Mouse (Mus musculus): Measurements from ENCODE around the gene 1110008P14Rik. TPM values are rescaled to one million over a fixed set of nuclear protein-coding genes. Genes with fewer than 3 reads are reported as not detected.
A peak's percentile ranks its signal among the peaks of the same experiment; 100 is the strongest.

The 1110008P14Rik gene
- polyA plus RNA-seq, 1 experiment: 39.6 TPM

DNA sequence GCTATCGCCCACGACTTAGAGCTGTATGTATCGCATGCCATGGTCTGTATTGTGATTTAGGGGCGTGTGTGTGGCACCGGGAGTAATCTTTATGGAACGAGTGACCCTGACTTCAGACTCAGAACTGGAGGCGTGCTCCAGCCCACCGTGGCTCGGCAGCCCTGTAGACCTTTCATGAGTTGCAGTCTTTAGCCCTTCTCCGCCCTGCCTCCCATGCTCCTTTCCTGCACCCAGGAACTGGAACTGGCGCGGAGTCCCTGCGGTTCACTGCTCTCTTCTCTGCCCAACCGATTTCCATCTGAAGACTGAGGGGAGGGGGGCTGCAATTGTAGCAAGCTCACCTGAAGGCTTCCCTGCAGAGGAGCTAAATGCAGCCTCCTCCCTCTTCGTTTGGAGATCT lies 15.0 kb upstream of the 1110008P14Rik start:
- peak overlapping the region; percentile 73 for H3K4me3 ChIP-seq (replicated peaks; ENCODE audit: control insufficient read depth, low read depth, low read length)
- peak overlapping the region; percentile 89 for H3K27ac ChIP-seq (ENCODE audit: control insufficient read depth, insufficient read depth, low read depth, low read length, poor library complexity)
- no peak for TF ChIP-seq CTCF (IDR thresholded peaks at IDR 0.05; ENCODE audit: control insufficient read depth, insufficient read depth, low read length)
- no peak for TF ChIP-seq POLR2A (IDR thresholded peaks at IDR 0.05; ENCODE audit: borderline replicate concordance, control insufficient read depth, low read depth, low read length)
- no peaks in the 10 kb centered on the region; the same call in 1 of the 2 replicates for H3K4me1 ChIP-seq (ENCODE audit: control insufficient read depth, insufficient read depth, low read length)
- WGBS: under 1% methylated on average over 15 of the region's 15 CpGs

DNA sequence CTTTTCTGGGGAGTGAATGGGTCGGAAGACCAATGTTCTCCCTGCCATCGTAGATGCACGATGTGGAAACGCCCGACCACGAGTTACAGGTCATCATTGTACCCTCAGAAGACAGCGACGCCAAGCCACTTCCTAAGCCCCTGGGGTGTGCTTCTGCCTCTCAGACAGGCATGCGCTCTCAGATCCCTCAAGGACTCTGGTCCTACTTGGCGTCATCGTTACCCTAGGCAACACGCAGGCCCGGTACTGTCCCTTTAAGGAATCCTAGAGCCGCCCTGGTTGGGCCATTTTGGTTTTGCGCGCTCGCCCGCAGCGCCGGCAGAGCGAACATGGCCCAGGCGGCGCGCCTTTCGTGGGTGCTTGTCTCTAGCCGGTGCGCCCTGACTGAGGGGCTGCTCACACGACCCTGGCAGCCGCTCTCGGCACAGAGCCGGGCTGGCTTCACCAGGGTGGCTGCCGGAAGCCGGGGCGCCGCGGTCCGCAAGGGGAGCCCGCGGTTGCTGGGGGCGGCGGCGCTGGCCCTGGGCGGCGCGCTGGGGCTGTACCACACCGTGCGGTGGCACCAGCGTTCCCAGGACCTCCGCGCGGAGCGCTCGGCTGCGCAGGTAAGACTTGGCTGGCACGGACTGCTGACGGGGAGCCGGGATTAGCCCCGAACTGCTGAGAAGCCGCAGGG lies 14.3 kb upstream of the 1110008P14Rik start:
- Histone ChIP-seq H3K4me3 (replicated peaks; ENCODE audit: control insufficient read depth, low read depth, low read length) (peak overlapping the region; percentile 73), H3K27ac (ENCODE audit: control insufficient read depth, insufficient read depth, low read depth, low read length, poor library complexity) (peak overlapping the region; percentile 89), H3K4me1 (ENCODE audit: control insufficient read depth, insufficient read depth, low read length) (no peaks in the 10 kb centered on the region; the same call in 1 of the 2 replicates)
- TF ChIP-seq POLR2A (IDR thresholded peaks at IDR 0.05; ENCODE audit: borderline replicate concordance, control insufficient read depth, low read depth, low read length) (no peak), CTCF (IDR thresholded peaks at IDR 0.05; ENCODE audit: control insufficient read depth, insufficient read depth, low read length) (no peak)
- WGBS: under 1% methylated on average over 59 of the region's 59 CpGs

DNA sequence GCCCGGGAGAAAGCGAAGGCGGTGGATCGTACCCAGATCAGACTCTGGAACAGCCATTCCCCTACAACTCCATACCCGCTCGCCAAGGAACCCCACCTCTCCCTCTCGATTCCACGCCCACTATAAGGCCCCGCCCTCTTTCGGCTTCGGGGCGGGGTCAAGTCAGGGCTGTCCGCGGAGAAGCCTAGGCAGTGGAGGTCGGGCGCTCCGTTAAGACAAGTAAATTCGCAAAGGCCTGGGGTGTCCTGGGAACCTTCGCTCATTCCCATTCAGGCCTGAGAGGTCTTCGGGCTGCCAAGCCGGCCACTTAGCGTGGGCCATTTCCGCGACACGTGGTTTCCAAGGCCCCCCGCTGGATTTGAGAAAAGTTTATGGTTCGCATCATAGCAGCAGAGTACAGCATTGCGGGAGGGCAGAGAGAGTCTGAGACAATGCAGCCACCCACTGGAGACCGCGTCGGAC lies 13.8 kb upstream of the 1110008P14Rik start, which contains the start of gene Ptges2:
Gene Ptges2 (plus strand): TSS at position 413 of the 462 bp plus-strand sequence.
- H3K27ac ChIP-seq (ENCODE audit: control insufficient read depth, insufficient read depth, low read depth, low read length, poor library complexity): peak within 1 kb of the TSS; percentile 89
- H3K4me1 ChIP-seq (ENCODE audit: control insufficient read depth, insufficient read depth, low read length): no peaks in the 10 kb centered on the region; the same call in 1 of the 2 replicates
- TF ChIP-seq POLR2A (IDR thresholded peaks at IDR 0.05; ENCODE audit: borderline replicate concordance, control insufficient read depth, low read depth, low read length) (peak; percentile 54; the same call in 1 of the 2 replicates), CTCF (IDR thresholded peaks at IDR 0.05; ENCODE audit: control insufficient read depth, insufficient read depth, low read length) (peak; percentile 20; the same call in 1 of the 2 replicates)
- under 1% methylated on average over 31 of the region's 31 CpGs for WGBS
- peak within 1 kb of the TSS; percentile 73 for H3K4me3 ChIP-seq (replicated peaks; ENCODE audit: control insufficient read depth, low read depth, low read length)

DNA sequence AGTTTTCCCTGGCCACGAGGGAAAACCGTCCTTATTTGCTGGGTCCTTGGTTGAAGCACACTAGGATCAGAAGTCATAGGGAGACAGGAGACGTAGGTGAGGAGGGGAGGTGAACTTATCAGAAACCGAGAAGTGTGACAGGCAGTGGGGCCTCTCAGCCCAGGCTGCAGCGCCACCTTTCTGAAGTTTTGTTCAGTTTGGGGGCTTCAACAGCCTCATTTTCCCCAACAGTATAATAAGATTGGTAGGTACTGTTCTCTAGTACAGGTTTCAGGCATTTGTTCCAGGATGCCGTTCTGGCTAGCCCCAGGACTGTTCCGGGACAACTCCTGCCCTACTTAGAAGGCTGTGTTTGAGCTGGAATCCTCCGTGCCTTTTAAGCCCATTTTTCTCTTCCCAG lies 13.2 kb upstream of the 1110008P14Rik start:
- TF ChIP-seq POLR2A (IDR thresholded peaks at IDR 0.05; ENCODE audit: borderline replicate concordance, control insufficient read depth, low read depth, low read length): no peak
- peak; percentile 39; the same call in 1 of the 2 replicates for TF ChIP-seq CTCF (IDR thresholded peaks at IDR 0.05; ENCODE audit: control insufficient read depth, insufficient read depth, low read length)
- H3K4me1 ChIP-seq (ENCODE audit: control insufficient read depth, insufficient read depth, low read length): no peaks in the 10 kb centered on the region; the same call in 1 of the 2 replicates
- under 1% methylated on average over 8 of the region's 8 CpGs for WGBS
- peak overlapping the region; percentile 73 for H3K4me3 ChIP-seq (replicated peaks; ENCODE audit: control insufficient read depth, low read depth, low read length)
- H3K27ac ChIP-seq (ENCODE audit: control insufficient read depth, insufficient read depth, low read depth, low read length, poor library complexity): peak overlapping the region; percentile 89

DNA sequence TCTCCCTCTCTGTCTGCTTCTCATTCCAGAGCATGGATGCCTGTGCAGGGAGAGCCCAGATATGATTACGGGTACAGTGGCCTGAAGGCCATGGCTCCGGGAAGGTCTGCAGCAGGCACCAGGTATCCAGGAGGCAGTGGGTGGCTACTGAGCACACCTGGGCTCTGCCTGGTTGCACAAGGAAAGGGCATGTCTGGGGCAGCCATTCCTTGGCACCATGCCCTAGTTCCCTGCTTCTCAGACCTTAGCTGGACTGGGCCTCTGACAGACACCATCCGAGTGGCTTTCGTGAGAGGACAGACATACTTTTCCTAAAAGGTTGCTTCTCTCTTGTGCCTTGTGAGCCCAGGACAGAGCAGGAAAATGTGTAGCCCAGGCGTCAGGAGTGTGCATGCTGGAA lies 10.3 kb upstream of the 1110008P14Rik start:
- WGBS: 86% methylated on average over 5 of the region's 5 CpGs
- Histone ChIP-seq H3K4me3 (replicated peaks; ENCODE audit: control insufficient read depth, low read depth, low read length) (no peak overlapping the region), H3K27ac (ENCODE audit: control insufficient read depth, insufficient read depth, low read depth, low read length, poor library complexity) (peak overlapping the region; percentile 75; the same call in 1 of the 2 replicates), H3K4me1 (ENCODE audit: control insufficient read depth, insufficient read depth, low read length) (no peaks in the 10 kb centered on the region; the same call in 1 of the 2 replicates)
- TF ChIP-seq POLR2A (IDR thresholded peaks at IDR 0.05; ENCODE audit: borderline replicate concordance, control insufficient read depth, low read depth, low read length) (no peak), CTCF (IDR thresholded peaks at IDR 0.05; ENCODE audit: control insufficient read depth, insufficient read depth, low read length) (no peak)

DNA sequence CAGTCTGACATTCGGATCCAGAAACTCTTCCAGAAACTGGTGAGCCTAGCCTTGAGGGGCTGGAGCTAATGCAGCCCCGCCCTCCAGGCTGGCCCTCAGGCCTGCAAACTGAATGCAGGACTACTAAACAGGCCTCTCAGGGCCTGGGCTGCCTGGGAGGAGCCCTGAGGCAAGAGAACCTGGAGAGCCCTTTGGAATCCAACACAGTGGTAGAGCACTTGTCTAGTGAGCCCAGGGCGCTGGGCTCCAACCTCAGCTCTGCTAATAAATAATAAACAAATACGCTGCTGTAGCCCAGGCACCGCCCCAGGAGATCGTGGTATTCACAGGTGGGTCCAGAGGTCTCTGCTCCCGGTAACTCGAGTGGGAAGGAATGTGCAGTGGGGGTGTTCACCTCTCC lies 9.1 kb upstream of the 1110008P14Rik start:
- 83% methylated on average over 8 of the region's 8 CpGs for WGBS
- Histone ChIP-seq H3K27ac (ENCODE audit: control insufficient read depth, insufficient read depth, low read depth, low read length, poor library complexity) (no peak overlapping the region), H3K4me1 (ENCODE audit: control insufficient read depth, insufficient read depth, low read length) (no peaks in the 10 kb centered on the region; the same call in 1 of the 2 replicates), H3K4me3 (replicated peaks; ENCODE audit: control insufficient read depth, low read depth, low read length) (no peak overlapping the region)
- TF ChIP-seq CTCF (IDR thresholded peaks at IDR 0.05; ENCODE audit: control insufficient read depth, insufficient read depth, low read length) (no peak), POLR2A (IDR thresholded peaks at IDR 0.05; ENCODE audit: borderline replicate concordance, control insufficient read depth, low read depth, low read length) (no peak)

DNA sequence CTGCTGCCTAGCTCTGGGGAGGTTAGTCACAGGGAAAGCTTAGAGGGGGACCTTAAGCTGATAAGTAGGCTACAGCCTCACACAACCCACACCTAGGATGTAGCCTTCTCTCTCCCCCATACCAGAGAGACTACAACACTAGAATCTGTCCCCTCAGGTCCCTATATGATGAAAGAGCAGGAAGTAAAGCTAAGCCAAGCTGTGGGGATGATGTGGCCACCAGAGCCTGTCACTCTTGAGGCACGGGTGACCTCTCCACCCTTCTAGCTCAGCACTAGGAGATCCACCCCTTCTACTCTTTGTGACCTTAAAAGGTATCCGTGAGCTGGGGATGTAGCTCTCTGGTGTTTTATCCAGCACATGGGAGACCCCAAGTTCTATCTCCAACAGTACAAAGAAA lies 7.4 kb upstream of the 1110008P14Rik start:
- TF ChIP-seq POLR2A (IDR thresholded peaks at IDR 0.05; ENCODE audit: borderline replicate concordance, control insufficient read depth, low read depth, low read length) (no peak), CTCF (IDR thresholded peaks at IDR 0.05; ENCODE audit: control insufficient read depth, insufficient read depth, low read length) (no peak)
- WGBS: 38% methylated on average over 2 of the region's 2 CpGs

DNA sequence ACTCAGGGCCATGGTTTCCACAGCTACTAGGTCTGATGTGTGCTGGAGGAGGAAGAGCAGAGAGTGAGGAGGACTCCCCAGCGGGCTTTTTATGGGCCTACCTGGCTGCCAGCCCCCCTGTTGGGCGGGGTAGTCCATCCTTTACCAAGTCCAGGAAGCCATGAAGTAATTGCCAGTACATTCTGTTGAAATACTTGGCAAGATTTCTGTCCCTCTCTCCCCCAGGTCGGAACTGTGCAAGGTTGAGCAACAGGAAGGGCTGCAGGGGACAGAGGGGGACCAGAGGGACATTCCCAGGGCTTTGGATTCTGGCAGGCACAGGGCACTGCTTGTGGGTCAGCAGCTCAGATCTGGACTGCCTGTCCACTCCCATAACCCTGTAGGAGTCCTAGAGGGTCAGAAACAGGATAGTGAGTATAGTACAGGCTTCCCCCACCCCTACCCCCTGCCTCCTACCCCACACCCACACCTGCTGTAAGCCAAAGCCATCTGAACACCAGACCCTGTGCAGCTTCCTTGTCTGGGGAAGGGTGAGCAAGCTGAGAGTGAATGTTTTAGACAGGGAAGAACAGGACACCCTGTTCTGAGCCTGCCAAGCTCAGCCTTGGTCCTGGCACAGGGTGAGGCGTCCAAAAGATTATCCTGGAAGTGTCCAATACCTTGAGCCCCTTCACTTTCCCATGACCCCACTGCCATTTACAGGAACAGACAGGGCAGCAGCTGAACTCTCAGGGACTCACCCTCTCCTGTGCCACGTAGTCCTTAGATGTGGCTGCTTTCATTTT lies 6.2 kb upstream of the 1110008P14Rik start, which contains the start of gene Lcn2:
Gene Lcn2 (minus strand): TSS at position 547 of the 785 bp plus-strand sequence.
- H3K4me1 ChIP-seq (ENCODE audit: control insufficient read depth, insufficient read depth, low read length): no peaks in the 10 kb centered on the region; the same call in 1 of the 2 replicates
- peak within 1 kb of the TSS; percentile 62 for H3K4me3 ChIP-seq (replicated peaks; ENCODE audit: control insufficient read depth, low read depth, low read length)
- 32% methylated on average over 5 of the region's 5 CpGs for WGBS
- H3K27ac ChIP-seq (ENCODE audit: control insufficient read depth, insufficient read depth, low read depth, low read length, poor library complexity): peak within 1 kb of the TSS; percentile 88
- no peak for TF ChIP-seq CTCF (IDR thresholded peaks at IDR 0.05; ENCODE audit: control insufficient read depth, insufficient read depth, low read length)
- TF ChIP-seq POLR2A (IDR thresholded peaks at IDR 0.05; ENCODE audit: borderline replicate concordance, control insufficient read depth, low read depth, low read length): no peak

More for the DNA sequence above, 7.4 kb upstream of the 1110008P14Rik start:
- Histone ChIP-seq H3K4me1 (ENCODE audit: control insufficient read depth, insufficient read depth, low read length) (no peaks in the 10 kb centered on the region; the same call in 1 of the 2 replicates), H3K27ac (ENCODE audit: control insufficient read depth, insufficient read depth, low read depth, low read length, poor library complexity) (peak overlapping the region; percentile 88), H3K4me3 (replicated peaks; ENCODE audit: control insufficient read depth, low read depth, low read length) (no peak overlapping the region)
